Mouse (Mus musculus) intestine, embryonic 16.5 days (tissue): ENCODE data around the gene Spcs3. TPM values are rescaled to one million over a fixed set of nuclear protein-coding genes. Genes with fewer than 3 reads are reported as not detected.

Source experiments
- ATAC-seq: fragments of 200-750 bp; cut with Nextera tagmentation; 2 replicates; pipeline ENCODE4 v1.8.0; 2017; ENCODE audit warnings: moderate TSS enrichment, moderate library complexity
- H3K27ac ChIP-seq: fragments of 300-500 bp; sonication (generic); 2 replicates; pipeline ENCODE4 v1.5.1; 2014; ENCODE audit warnings: mild to moderate bottlenecking, low read length
- H3K27me3 ChIP-seq: fragments of 300-500 bp; sonication (generic); replicated peaks from 2 replicates; pipeline ENCODE4 v1.6.1; 2014; ENCODE audit warnings: low read length, control low read depth, mixed read lengths; ENCODE audit not compliant: control insufficient read depth, insufficient read depth
- H3K36me3 ChIP-seq: fragments of 300-500 bp; sonication (generic); 2 replicates; pipeline ENCODE4 v1.6.1; 2014; ENCODE audit warnings: low read length, control low read depth; ENCODE audit not compliant: control insufficient read depth, insufficient read depth
- H3K4me1 ChIP-seq: fragments of 300-500 bp; sonication (generic); 2 replicates; pipeline ENCODE4 v1.6.1; 2014; ENCODE audit warnings: low read length, control low read depth, mixed read lengths; ENCODE audit not compliant: control insufficient read depth, insufficient read depth
- H3K4me2 ChIP-seq: fragments of 300-500 bp; sonication (generic); 2 replicates; pipeline ENCODE4 v1.6.1; 2014; ENCODE audit warnings: low read depth, low read length, control low read depth
- H3K4me3 ChIP-seq: fragments of 300-500 bp; sonication (generic); 2 replicates; pipeline ENCODE4 v1.5.1; 2014; ENCODE audit warnings: mild to moderate bottlenecking, low read length
- H3K9ac ChIP-seq: fragments of 300-500 bp; sonication (generic); 2 replicates; pipeline ENCODE4 v1.6.1; 2014; ENCODE audit warnings: low read depth, low read length
- H3K9me3 ChIP-seq: fragments of 300-500 bp; sonication (generic); 2 replicates; pipeline ENCODE4 v1.6.1; 2016; ENCODE audit warnings: low read length, control low read depth; ENCODE audit not compliant: control insufficient read depth
- WGBS: fragments of 180-500 bp; shearing (Covaris S2); extraction: QIAGEN DNeasy Blood & Tissue Kit; methylation state at CpG from one replicate; pipeline ENCODE4 v1.1.7; 2014; 5-methylcytosine and 5-hydroxymethylcytosine counted together
- polyA plus RNA-seq: library from polyadenylated mRNA; unstranded; fragments of >200 nt; fragmentation: Nextera tagmentation; extraction: Ambion mirVana; gene quantifications from 2 replicates; pipeline ENCODE4 v1.2.1, GENCODE M21; 2015

The Spcs3 gene
- polyA plus RNA-seq, 1 experiment from 2014 or later: 88.6 TPM

DNA sequence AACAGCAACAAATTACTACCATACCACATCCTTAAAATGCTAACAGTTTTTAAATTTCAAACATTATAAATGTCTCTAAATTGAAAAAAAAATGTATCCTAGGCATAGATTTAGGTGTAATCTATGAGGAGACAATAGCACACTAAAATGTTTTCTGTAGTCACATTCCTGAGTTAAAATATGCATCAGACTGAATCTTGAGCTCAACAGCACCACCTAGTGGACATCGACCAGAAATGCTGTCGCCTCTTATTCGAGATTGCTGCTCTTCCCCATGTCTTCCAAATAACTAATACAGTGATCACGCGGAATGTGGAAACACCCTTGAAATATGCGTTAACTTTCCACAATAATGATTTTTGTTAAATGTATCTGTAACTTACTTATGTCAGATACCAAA lies 36.7 kb downstream of the Spcs3 start:
- 10% methylated on average over 6 of the region's 6 CpGs for WGBS
- no peaks in the 10 kb centered on the region for H3K27me3 ChIP-seq
- no peak overlapping the region for H3K9ac ChIP-seq
- no peak overlapping the region for H3K4me2 ChIP-seq
- no peaks in the 10 kb centered on the region for H3K9me3 ChIP-seq
- no peak overlapping the region for H3K27ac ChIP-seq
- H3K4me3 ChIP-seq: no peak overlapping the region
- no peaks in the 10 kb centered on the region for H3K4me1 ChIP-seq
- no peak for ATAC-seq
- no peaks in the 10 kb centered on the region for H3K36me3 ChIP-seq

DNA sequence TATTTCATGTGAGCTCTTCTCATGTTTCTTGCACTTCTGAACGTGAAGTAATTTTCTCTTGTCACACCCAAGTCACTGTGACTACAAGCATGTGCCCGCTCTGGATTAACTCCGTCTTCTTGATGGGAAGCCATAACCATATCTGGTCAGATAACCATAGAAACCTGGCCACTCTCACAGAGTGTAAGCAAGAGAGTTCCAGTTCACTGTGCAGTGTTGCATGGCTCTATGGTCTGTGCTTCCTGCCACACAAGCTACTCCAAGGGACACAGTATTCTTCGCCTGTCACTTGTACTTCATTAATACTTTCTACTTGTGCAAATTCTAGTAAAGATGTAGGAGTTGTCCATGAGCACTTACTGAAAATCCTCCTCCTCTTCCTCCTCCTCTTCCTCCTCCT lies 37.9 kb downstream of the Spcs3 start:
- no peaks in the 10 kb centered on the region for H3K4me1 ChIP-seq
- no peaks in the 10 kb centered on the region for H3K36me3 ChIP-seq
- no peak overlapping the region for H3K9ac ChIP-seq
- H3K4me3 ChIP-seq: no peak overlapping the region
- no peak for ATAC-seq
- H3K27ac ChIP-seq: no peak overlapping the region
- 68% methylated on average over 4 of the region's 4 CpGs for WGBS
- no peaks in the 10 kb centered on the region for H3K9me3 ChIP-seq
- H3K27me3 ChIP-seq: no peaks in the 10 kb centered on the region
- H3K4me2 ChIP-seq: no peak overlapping the region

DNA sequence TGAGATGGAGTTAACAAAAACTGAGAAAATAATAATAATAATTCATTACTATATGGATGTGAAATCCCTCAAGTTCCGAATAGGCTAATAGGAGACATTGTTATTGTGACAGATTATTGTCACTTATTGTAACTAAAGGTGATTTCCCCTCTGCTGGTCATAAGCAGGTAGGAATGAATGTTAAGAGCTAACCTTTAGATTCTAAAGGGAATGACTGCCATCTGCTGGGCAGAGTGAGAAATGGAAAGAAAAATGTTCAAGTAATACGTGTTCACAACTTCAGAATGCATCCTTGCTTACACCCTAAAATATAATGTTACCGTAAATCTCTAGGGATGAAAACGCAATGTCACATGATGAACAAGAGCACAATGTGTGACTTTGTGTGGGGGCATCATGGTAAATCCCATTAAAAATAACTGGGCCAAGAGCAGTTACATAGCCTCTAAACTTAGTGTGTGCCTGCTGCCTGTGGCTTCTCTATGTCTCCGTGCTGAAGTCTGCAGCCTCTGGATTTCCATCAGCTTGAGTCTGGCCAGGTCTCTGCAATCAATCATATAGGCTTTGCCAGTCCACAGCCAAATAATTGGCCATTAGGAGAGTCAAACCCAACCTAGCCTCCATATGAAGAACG lies 38.6 kb downstream of the Spcs3 start:
- no peaks in the 10 kb centered on the region for H3K9me3 ChIP-seq
- 17% methylated on average over 6 of the region's 6 CpGs for WGBS
- H3K4me3 ChIP-seq: no peak overlapping the region
- no peak overlapping the region for H3K4me2 ChIP-seq
- H3K27ac ChIP-seq: no peak overlapping the region
- no peaks in the 10 kb centered on the region for H3K4me1 ChIP-seq
- peak; percentile 31; the same call in 1 of the 2 replicates for ATAC-seq
- no peaks in the 10 kb centered on the region for H3K36me3 ChIP-seq
- H3K9ac ChIP-seq: no peak overlapping the region
- no peaks in the 10 kb centered on the region for H3K27me3 ChIP-seq

DNA sequence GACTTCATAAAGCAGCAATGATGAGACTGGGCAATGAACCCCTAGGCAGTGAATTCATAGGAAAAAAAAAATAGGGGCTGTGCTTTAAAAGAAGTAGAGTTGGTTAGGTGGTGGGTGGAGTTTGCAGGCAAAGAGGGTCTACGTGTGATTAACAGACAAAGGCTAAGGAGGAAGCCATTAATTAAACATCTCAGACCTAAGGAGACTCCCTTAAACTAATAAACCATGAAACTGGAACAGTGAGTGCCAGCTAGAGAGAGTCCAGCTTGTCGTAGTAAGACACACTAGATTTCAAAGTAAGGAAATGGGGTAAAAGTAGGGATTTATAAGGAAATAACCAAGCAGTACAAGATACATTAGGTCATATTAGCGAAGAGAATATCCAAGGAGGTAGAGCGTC lies 41.4 kb downstream of the Spcs3 start:
- Histone ChIP-seq H3K9ac (no peak overlapping the region), H3K9me3 (no peaks in the 10 kb centered on the region), H3K4me3 (no peak overlapping the region), H3K4me2 (no peak overlapping the region), H3K27ac (no peak overlapping the region), H3K36me3 (no peaks in the 10 kb centered on the region), H3K4me1 (no peaks in the 10 kb centered on the region), H3K27me3 (no peaks in the 10 kb centered on the region)
- ATAC-seq: no peak
- 75% methylated on average over 4 of the region's 4 CpGs for WGBS

DNA sequence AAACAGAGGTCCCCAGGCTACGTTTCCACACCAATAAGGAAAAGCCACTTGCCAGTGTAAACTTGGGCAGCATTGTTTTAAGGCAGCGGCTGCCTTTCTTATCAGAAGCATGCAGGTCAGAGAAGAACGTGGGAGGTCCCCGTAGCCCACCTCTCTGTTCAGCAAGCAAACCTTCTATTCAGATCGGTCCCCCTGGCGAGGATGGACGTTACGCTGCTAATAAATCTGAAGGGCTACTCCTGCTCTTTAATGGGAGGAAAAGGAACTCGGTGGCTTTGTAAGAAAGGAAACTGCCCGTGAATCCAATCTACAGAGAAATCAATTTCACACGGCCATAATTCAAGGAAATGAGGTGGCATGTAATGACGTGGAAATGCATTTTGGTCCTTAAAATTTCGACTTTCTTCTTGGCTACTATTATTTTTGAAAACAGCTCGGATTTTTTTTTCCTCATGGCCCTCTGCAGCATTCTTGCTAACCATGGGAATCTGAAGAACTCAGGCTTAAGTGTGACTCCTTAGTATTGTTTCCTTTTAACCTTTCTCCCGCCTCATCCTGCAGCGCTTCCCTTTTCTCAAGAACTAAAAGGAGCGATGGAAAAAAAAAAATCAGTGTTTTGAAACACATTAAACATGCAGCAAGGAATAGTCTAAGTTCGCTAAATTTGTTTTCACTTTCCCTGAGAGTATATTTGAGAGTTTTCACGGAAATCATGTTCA lies 43.1 kb downstream of the Spcs3 start:
- no peak overlapping the region for H3K27ac ChIP-seq
- no peaks in the 10 kb centered on the region for H3K27me3 ChIP-seq
- H3K9me3 ChIP-seq: no peaks in the 10 kb centered on the region
- no peak overlapping the region for H3K4me3 ChIP-seq
- no peak for ATAC-seq
- 37% methylated on average over 19 of the region's 19 CpGs for WGBS
- no peaks in the 10 kb centered on the region for H3K4me1 ChIP-seq
- H3K36me3 ChIP-seq: no peaks in the 10 kb centered on the region
- no peak overlapping the region for H3K9ac ChIP-seq
- peak overlapping the region; percentile 13; the same call in 1 of the 2 replicates for H3K4me2 ChIP-seq

Other genes starting within 250 kb of the Spcs3 start
- 3.0 and 3.6 TPM in 2 replicates for gene Asb5, start 418 bp downstream of the Spcs3 start, polyA plus RNA-seq
- not detected in 2 replicates for gene Spata4, start 70.8 kb upstream of the Spcs3 start, polyA plus RNA-seq